Mouse (Mus musculus) liver, embryonic 14.5 days (tissue): Measurements from ENCODE around the gene Ecpas.

ENCODE experiments used
- CTCF ChIP-seq: IDR thresholded peaks from 2 replicates; pipeline ENCODE4 v1.5.1; 2016; ENCODE audit warnings: antibody characterized with exemption, low read depth, control low read depth
- EP300 ChIP-seq: IDR thresholded peaks from 2 replicates; pipeline ENCODE4 v1.6.1; 2016; ENCODE audit warnings: antibody characterized with exemption, low read depth

DNA sequence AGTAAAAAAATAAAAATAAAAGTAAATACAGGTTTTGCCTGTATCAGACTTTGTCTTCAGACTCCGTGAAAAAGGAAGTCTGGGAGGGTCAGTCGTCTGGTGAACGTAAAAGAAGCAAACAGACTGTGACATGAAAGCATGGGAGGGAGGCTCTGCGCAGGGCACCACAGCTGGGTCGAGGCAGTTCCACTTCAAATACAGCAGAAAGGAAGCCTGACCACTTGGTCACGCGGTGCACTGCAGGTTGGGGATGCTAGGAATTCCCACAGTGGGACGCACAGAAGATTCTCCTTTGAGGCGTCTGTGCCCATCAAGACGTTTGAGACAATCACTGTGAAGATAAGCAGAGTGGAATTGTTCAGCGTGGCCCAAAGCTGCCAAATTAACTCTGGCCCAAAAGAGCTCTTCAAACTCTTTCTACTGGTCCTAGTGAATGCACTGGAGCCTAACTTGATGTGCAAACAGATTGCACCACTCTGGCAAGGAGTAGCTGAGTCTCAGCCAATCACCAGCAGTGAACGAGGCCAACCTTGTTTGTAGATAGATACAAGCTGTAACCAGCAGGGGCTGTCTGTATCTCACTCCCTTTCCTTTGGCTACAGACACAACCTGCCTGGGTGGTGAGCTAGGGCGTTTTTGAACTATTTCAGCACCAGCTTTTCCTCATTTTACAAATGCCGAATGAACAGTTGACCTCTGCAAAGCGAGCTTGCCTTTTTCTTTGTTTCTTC, 22.4 kb upstream of the Ecpas start:
- TF ChIP-seq CTCF (peak; percentile 60), EP300 (no peak)
